Mouse (Mus musculus): Measurements from ENCODE around the gene Ccdc92. TPM values are rescaled to one million over a fixed set of nuclear protein-coding genes. Genes with fewer than 3 reads are reported as not detected.

Gene Ccdc92
- total RNA-seq (2014; rRNA removed) (0.13 TPM in 1 of 2 replicates, not detected in the other), polyA plus RNA-seq (2012; rRNA removed) (0.16 and 0.29 TPM in 2 replicates)

GRCm38 (mm10) chr5:124862013-124862866 lies at the start of gene Ccdc92, which contains the start of gene Zfp664:
Ccdc92 (minus strand) TSS chr5:124862424.
Zfp664 (plus strand) TSS chr5:124862691.
- under 1% methylated on average over 84 of the region's 103 CpGs for WGBS

GRCm38 (mm10) chr5:124908860-124909259 lies 46.6 kb upstream of the Ccdc92 start:
- H3K36me3 ChIP-seq (ENCODE audit: control insufficient read depth, insufficient read depth, low read length): no peaks in the 10 kb centered on the region
- H3K27me3 ChIP-seq (ENCODE audit: control insufficient read depth, insufficient read depth, low read length): no peaks in the 10 kb centered on the region
- WGBS: 43% methylated on average over 5 of the region's 5 CpGs
- H3K4me3 ChIP-seq (ENCODE audit: insufficient read depth, low read depth, low read length): no peak overlapping the region
- peak; percentile 14 for DNase-seq (ENCODE audit: extremely low read depth, low read depth, low spot score)
- TF ChIP-seq CTCF (IDR thresholded peaks at IDR 0.05; ENCODE audit: low read depth, low read length) (peak; percentile 89), POLR2A (IDR thresholded peaks at IDR 0.05; ENCODE audit: extremely low read depth, insufficient read depth, low read length) (no peak)
- no peak overlapping the region for H3K27ac ChIP-seq (replicated peaks; ENCODE audit: insufficient read depth, low read depth, low read length)
- H3K79me2 ChIP-seq (ENCODE audit: control insufficient read depth, insufficient read depth, low read length): no peaks in the 10 kb centered on the region
- H3K9ac ChIP-seq (ENCODE audit: low read depth, low read length): no peak overlapping the region
- no peaks in the 10 kb centered on the region for H3K4me1 ChIP-seq (ENCODE audit: control insufficient read depth, insufficient read depth, low read length)

More at GRCm38 (mm10) chr5:124862013-124862866, at the start of gene Ccdc92, which contains the start of gene Zfp664:
- peak within 1 kb of the TSS; percentile 88 for H3K9ac ChIP-seq (ENCODE audit: low read depth, low read length)
- TF ChIP-seq CTCF (IDR thresholded peaks at IDR 0.05; ENCODE audit: low read depth, low read length) (no peak), POLR2A (IDR thresholded peaks at IDR 0.05; ENCODE audit: extremely low read depth, insufficient read depth, low read length) (peak; percentile 62; the same call in 1 of the 2 replicates)
- H3K36me3 ChIP-seq (ENCODE audit: control insufficient read depth, insufficient read depth, low read length): no peaks in the 10 kb centered on the region
- peaks cover 8% of the 10 kb centered on the region for H3K27me3 ChIP-seq (ENCODE audit: control insufficient read depth, insufficient read depth, low read length)
- peaks cover 3% of the 10 kb centered on the region; the same call in 1 of the 2 replicates for H3K4me1 ChIP-seq (ENCODE audit: control insufficient read depth, insufficient read depth, low read length)
- peak within 1 kb of the TSS; percentile 96 for H3K4me3 ChIP-seq (ENCODE audit: insufficient read depth, low read depth, low read length)
- no peak within 1 kb of the TSS for H3K27ac ChIP-seq (replicated peaks; ENCODE audit: insufficient read depth, low read depth, low read length)
- H3K79me2 ChIP-seq (ENCODE audit: control insufficient read depth, insufficient read depth, low read length): peaks cover 9% of the 10 kb centered on the region; the same call in 1 of the 2 replicates
- peak; percentile 85 for DNase-seq (ENCODE audit: extremely low read depth, low read depth, low spot score)

GRCm38 (mm10) chr5:124906890-124907289 lies 44.7 kb upstream of the Ccdc92 start:
- peaks cover 2% of the 10 kb centered on the region for H3K4me1 ChIP-seq (ENCODE audit: control insufficient read depth, insufficient read depth, low read length)
- 39% methylated on average over 13 of the region's 13 CpGs for WGBS
- H3K9ac ChIP-seq (ENCODE audit: low read depth, low read length): no peak overlapping the region
- H3K27ac ChIP-seq (replicated peaks; ENCODE audit: insufficient read depth, low read depth, low read length): no peak overlapping the region
- no peaks in the 10 kb centered on the region for H3K27me3 ChIP-seq (ENCODE audit: control insufficient read depth, insufficient read depth, low read length)
- H3K36me3 ChIP-seq (ENCODE audit: control insufficient read depth, insufficient read depth, low read length): no peaks in the 10 kb centered on the region
- no peak for TF ChIP-seq CTCF (IDR thresholded peaks at IDR 0.05; ENCODE audit: low read depth, low read length)
- no peak for TF ChIP-seq POLR2A (IDR thresholded peaks at IDR 0.05; ENCODE audit: extremely low read depth, insufficient read depth, low read length)
- no peaks in the 10 kb centered on the region for H3K79me2 ChIP-seq (ENCODE audit: control insufficient read depth, insufficient read depth, low read length)
- no peak overlapping the region for H3K4me3 ChIP-seq (ENCODE audit: insufficient read depth, low read depth, low read length)
- DNase-seq (ENCODE audit: extremely low read depth, low read depth, low spot score): peak; percentile 10

GRCm38 (mm10) chr5:124903852-124904251 lies 41.6 kb upstream of the Ccdc92 start:
- no peak for DNase-seq (ENCODE audit: extremely low read depth, low read depth, low spot score)
- H3K4me1 ChIP-seq (ENCODE audit: control insufficient read depth, insufficient read depth, low read length): peaks cover 9% of the 10 kb centered on the region
- WGBS: 75% methylated on average over 4 of the region's 4 CpGs
- no peak overlapping the region for H3K9ac ChIP-seq (ENCODE audit: low read depth, low read length)
- H3K27ac ChIP-seq (replicated peaks; ENCODE audit: insufficient read depth, low read depth, low read length): no peak overlapping the region
- TF ChIP-seq POLR2A (IDR thresholded peaks at IDR 0.05; ENCODE audit: extremely low read depth, insufficient read depth, low read length): no peak
- no peak for TF ChIP-seq CTCF (IDR thresholded peaks at IDR 0.05; ENCODE audit: low read depth, low read length)
- H3K36me3 ChIP-seq (ENCODE audit: control insufficient read depth, insufficient read depth, low read length): no peaks in the 10 kb centered on the region
- no peak overlapping the region for H3K4me3 ChIP-seq (ENCODE audit: insufficient read depth, low read depth, low read length)
- H3K27me3 ChIP-seq (ENCODE audit: control insufficient read depth, insufficient read depth, low read length): no peaks in the 10 kb centered on the region
- H3K79me2 ChIP-seq (ENCODE audit: control insufficient read depth, insufficient read depth, low read length): no peaks in the 10 kb centered on the region

- H3K4me1 ChIP-seq (ENCODE audit: control insufficient read depth, insufficient read depth, low read length): peaks cover 9% of the 10 kb centered on the region
- DNase-seq (ENCODE audit: extremely low read depth, low read depth, low spot score): peak; percentile 5
- H3K27me3 ChIP-seq (ENCODE audit: control insufficient read depth, insufficient read depth, low read length): no peaks in the 10 kb centered on the region
- no peaks in the 10 kb centered on the region for H3K36me3 ChIP-seq (ENCODE audit: control insufficient read depth, insufficient read depth, low read length)
- H3K9ac ChIP-seq (ENCODE audit: low read depth, low read length): no peak overlapping the region
- no peak overlapping the region for H3K4me3 ChIP-seq (ENCODE audit: insufficient read depth, low read depth, low read length)
- H3K27ac ChIP-seq (replicated peaks; ENCODE audit: insufficient read depth, low read depth, low read length): no peak overlapping the region
- WGBS: 77% methylated on average over 10 of the region's 10 CpGs
- TF ChIP-seq CTCF (IDR thresholded peaks at IDR 0.05; ENCODE audit: low read depth, low read length) (no peak), POLR2A (IDR thresholded peaks at IDR 0.05; ENCODE audit: extremely low read depth, insufficient read depth, low read length) (no peak)
- no peaks in the 10 kb centered on the region for H3K79me2 ChIP-seq (ENCODE audit: control insufficient read depth, insufficient read depth, low read length)
Observed at GRCm38 (mm10) chr5:124902195-124902594, 40.0 kb upstream of the Ccdc92 start.
